Mouse (Mus musculus) cerebellum, adult 8-10 months (tissue): ENCODE results near the gene Dph7.
"Not testable (repeated sequence)": the region's sequence is repeated elsewhere in the genome, so short reads cannot be mapped to it uniquely, and the experiment has no call there.

Experiments
- DNase-seq: peaks from one replicate; pipeline ENCODE4 v3.0.0; 2022

The Dph7 gene

GRCm38 (mm10) chr2:24962304-24963000 lies at the start of gene Dph7:
Gene Dph7 (plus strand): TSS chr2:24962400.
- DNase-seq = peak; percentile 87

- DNase-seq = no peak
Observed at GRCm38 (mm10) chr2:24912589-24912988, 49.6 kb upstream of the Dph7 start.

GRCm38 (mm10) chr2:24914762-24915161 lies 47.4 kb upstream of the Dph7 start:
- DNase-seq = no peak

DNA sequence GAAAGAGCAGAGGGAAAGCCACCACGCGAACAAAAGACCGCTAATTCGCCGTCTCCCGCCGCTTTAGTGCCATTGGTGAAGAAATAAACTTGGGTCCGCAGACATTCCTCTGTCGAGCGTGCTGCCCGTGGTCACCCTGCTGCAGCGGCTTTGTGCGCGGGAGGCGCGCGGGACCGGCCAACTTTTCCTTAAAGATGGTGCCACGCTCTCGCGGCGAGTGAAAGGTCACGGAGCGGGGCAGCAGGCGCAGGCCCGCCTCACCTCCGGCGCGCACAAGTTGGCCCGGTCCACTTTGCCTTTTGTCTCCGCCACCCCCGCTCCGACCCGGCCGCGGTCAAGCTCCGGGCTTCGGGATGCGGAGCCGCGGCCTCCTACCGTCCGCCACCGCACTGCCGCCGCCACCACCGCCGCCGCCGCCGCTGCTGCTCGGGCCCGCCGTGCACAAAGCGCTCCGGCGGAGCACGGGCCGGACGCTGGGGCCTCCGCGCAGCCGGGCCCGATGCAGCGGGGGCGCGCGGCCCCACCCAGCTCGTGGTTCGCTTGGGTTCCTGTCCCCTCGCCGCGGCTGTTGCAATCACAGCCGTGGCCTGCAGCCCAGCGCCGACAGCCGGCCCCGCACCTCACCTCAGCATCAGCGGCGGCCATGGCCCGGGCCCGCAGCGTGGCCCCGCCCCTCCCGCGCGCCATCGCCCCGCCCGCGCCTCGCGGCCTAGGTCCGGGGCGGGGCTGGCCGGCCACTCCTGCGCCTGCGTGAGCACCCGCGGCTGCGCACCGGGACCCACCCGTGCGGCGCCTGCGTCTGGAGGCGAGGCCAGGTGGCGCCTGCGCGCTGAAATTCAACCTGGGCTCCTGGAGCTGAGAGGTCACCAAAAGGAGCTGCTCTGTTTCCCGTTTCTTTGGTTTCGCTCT lies 43.0 kb upstream of the Dph7 start, which contains the start of gene Ehmt1:
Gene Ehmt1 (minus strand): TSS at position 685 of the 909 bp plus-strand sequence.
- DNase-seq = peak; percentile 94

DNA sequence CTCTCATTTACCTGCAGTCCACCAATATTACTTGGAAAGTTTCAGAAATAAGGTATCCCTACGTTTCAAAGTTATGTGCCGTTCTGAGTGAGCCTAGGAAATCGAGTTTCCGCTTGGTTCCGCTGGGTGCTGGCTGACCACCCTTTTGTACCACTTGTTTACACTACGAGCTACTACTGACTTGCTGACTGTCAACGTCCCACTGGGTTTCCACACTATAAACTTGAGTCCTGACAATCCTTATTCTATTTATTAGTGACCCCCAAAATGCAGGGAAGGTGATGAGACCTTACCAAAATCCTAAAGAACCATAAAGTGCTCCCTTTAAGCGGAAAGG lies 42.4 kb upstream of the Dph7 start:
- DNase-seq = no peak

GRCm38 (mm10) chr2:24923561-24923960 lies 38.6 kb upstream of the Dph7 start:
- no peak for DNase-seq

DNA sequence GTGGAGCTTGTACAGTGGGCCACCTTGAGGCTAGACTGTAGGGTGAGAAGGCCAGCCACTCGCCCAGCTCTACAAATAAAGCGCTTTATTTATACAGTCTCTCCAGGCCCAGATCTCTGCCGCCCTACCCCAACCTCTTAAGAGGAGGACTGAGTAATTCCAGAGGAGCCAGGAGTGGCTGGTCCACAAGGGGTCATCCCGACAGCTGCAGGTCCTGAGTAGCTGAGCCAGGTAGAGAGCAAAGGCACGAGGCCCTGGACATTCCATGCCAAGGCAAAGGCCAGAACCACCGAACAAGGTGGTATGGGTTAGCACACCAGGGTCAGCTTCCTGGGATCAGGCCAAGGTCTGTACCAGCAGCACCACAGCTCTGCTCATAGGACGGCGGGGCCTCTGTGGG lies 36.9 kb upstream of the Dph7 start:
- DNase-seq = no peak

DNA sequence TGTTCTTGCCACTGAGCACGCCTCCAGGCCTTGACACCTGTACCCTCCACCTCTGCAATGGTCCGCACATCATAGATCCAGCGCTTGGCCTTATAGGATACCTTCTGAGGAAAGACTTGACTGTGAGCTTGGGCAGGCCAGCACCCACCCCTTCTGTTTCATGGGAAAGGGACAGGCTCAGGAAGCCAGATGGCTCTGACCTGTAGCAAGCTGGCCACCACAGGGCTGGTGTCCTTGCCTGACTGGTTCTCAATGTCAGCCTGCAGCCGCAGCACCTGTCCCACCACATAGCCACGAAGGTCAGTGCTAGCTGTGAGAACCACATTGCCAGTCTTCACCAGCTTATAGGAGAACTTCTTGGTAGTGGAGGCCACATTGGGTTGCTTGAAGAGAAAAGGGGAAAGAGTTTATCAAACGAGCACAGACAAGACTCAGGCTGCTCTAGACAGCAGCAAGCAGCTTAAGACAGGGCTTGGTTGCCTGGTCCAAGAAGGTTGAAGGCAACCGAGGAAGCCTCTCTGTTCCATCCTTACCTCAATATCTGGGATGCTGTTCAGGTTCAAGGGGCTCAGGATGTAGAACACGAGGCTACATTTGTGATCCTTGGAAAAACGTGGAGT lies 35.7 kb upstream of the Dph7 start:
- DNase-seq = no peak

DNA sequence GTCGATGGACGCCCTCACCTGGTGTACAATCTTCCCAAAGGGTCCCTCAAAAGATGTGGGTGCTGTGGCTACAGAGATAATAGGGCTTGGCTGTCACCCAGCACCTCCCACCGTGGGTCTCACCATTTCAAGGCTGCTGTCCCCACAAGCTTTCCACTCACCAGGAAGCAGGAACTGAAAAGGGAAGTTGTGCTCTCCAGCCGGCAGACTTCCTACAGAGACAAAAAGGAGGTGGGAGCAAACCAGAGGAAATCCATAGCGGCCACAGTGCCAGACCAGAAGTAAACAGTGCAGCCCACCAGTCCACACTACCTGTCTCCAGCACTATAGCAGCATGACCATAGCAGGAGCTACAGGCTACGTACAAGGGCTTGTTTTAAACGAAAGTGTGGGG lies 35.2 kb upstream of the Dph7 start:
- DNase-seq = no peak

- peak; percentile 33 for DNase-seq
Observed at GRCm38 (mm10) chr2:24927810-24928479, 34.3 kb upstream of the Dph7 start.

- DNase-seq = no peak
Observed at GRCm38 (mm10) chr2:24929119-24929518, 33.1 kb upstream of the Dph7 start.

- no peak for DNase-seq
Observed at GRCm38 (mm10) chr2:24929593-24929992, 32.6 kb upstream of the Dph7 start.

DNA sequence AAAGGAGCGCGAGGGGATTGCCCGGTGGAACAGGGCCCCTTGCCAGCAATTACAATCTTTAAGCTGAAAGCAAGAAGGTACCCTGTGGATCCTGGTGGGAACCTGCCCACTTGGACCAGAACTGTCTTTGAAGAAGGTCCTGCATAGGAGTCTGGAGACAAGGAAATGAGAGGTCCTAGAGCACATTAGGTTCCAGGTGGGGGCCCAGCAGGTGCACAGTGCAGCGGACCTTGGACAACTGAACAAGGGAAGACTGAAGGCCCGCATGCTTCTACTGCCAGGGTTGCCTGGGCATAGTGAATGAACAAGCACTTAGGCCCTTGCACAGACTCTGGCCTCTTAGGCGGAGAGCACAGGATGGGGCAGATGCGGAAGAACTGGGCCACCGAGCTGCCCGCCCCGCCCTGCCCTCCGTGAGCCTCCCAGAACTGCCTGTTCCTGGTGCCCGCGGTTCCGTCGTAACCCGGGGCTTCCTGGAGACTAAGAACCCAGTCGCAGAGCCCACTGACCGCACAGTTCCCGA lies 27.7 kb upstream of the Dph7 start:
- DNase-seq = peak; percentile 52

DNA sequence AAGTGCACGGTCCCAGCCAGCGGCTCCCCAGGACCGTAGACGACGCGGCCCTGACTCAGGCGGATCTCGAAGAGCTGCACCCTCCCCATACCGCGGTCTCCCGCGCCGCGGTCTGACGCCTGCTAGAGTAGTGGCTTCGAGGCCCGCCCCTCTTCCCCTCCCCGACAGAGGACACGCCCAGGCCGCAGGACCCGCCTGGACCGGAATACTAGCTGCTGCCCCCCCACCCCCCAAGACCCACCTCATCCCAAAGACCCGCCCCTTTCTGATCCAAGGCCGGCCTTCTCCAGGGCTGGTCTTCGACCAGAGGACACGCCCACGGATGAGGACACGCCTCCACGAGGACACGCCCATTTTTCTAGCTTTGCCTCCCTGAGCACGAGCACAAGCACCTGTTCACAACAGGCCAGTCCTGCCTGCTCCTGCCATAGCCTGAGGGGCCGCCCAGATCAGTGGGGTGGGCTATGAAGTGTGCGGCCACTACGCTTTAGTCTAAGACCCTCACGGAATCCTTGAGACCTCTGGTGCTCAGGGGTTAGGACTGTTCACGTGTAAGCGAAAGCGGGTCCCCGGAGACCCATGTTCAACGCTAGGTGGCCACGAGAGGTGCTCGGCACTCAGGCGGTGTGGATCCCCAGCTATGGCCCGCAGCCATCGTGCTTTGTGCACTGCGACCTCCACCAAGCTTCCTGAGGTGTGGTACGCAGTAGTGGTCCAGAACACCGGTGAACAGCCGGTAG lies 27.0 kb upstream of the Dph7 start, which contains the start of gene Arrdc1:
Gene Arrdc1 (minus strand): TSS at position 196 of the 740 bp plus-strand sequence.
- DNase-seq = peak; percentile 84

- DNase-seq = no peak
Observed at GRCm38 (mm10) chr2:24942092-24942491, 20.1 kb upstream of the Dph7 start.

GRCm38 (mm10) chr2:24944304-24944703 lies 17.9 kb upstream of the Dph7 start:
- DNase-seq = not testable (repeated sequence)

DNA sequence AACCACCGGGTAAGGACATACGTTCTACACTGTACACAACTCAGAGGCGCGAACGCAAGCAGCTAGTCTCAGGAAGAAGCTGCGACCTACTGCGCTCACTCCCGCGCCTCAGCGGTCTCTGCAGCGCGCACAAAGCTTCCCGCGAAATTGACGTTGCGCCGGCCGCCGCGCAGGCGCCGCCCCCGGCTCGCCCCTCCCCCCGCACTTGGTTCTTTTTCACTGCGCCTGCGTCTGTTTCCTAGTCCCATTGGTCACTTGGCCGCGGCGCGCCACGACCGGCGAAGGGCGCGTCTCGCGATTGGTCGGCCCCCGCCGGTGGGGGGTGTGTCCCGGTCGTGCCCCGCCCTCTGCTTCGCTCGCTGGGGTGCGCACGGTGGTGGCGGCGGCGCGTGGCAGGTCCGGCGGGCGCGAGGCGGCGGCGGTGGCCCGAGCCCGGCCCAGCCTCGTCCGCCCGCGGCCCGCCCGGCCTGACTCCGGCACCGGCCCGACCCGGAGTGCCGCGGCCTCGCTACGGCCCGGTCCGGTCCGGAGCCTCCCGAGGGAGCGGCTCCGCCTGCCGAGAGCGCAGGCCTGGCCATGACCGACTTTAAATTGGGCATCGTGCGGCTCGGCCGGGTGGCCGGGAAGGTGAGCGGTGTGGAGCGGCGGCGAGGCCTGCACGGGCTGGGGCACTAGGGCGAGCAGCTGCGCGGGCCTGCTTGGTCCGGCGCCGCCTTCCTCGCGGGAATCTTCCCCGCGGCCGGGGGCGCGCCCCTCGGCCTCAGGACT lies 12.6 kb upstream of the Dph7 start, which contains the start of gene Zmynd19:
Gene Zmynd19 (plus strand): TSS at position 372 of the 768 bp plus-strand sequence.
- peak; percentile 99 for DNase-seq

DNA sequence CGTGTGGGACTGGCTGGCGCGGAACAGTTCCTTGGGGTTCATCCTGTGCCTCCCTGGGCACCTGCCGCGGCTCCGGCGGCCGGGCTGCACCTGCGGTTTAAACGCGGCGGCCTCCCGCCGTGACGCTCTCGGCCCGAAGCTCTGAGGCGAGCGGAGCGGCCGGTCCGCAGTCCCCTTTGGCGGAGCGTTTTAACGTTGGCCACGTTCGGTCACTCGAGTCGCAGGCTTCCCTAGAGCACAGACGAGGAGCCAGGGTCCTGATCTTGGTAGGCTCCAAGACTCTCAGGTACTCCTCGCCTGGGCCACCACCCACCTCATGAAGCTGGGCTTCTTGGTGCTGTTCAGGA lies 12.0 kb upstream of the Dph7 start:
- DNase-seq = no peak

- DNase-seq = no peak
Observed at GRCm38 (mm10) chr2:24952537-24953055, 9.6 kb upstream of the Dph7 start.

DNA sequence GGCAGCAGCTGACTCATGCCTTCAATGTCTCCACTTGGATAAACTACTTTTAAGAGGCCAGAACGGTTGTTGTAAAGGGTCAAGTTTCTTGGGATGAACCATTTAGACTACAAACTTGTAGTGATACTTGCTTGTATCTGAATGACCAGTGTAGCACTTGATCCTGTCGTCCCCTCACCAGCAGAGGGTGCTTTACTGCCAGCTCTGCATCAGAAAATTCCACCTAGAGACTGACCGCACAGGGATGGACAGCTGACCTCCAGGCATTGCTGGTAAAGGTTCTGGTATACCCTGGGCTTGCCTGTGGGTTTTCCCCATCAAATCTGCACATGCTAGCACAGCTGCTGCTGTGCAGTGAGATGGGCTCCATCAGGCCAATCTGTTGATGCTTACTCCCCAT lies 1.3 kb upstream of the Dph7 start:
- DNase-seq = no peak

- DNase-seq = no peak
Observed at GRCm38 (mm10) chr2:24970386-24970785, 8.2 kb downstream of the Dph7 start.
